ENCODE assay signal across 8 mouse cellular contexts in the genomic region with DNA sequence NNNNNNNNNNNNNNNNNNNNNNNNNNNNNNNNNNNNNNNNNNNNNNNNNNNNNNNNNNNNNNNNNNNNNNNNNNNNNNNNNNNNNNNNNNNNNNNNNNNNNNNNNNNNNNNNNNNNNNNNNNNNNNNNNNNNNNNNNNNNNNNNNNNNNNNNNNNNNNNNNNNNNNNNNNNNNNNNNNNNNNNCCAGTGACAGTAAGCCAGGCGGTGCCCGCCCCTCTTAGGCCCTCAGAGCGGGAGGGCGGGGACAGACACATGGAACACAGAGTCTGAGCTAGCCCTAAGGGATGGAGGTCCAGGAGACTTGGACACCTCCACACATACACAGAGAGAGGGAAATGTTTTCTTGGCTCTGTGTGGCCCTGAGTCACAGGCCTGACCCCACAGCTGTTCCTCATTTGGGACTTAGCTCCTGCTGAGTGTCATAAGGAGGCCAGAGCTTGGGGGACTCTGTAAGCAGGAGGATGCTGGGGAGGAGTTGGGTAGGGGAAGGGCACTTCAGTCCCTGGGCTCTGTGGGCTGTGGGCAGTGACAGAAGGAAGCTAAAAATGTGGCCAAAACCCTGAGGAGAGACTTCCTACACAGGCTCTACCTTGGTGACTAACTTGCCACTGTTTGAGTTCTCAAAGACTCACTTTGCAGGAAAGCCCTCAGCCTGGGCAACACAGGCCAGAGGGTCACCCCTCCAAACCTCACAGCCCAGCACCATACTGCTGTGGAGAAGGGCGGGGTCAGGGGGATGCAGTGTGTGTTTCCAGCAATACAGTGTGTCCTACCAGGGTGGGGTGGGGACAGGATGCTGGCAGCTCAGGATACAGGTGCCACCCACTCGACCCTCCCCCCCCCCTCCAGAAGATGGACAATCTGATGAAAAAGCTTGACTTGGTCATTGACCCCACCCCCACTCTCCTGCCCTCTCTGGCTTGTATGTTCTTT. TPM values are rescaled to one million over a fixed set of nuclear protein-coding genes. Genes with fewer than 3 reads are reported as not detected.
A peak's percentile ranks its signal among the peaks of the same experiment; 100 is the strongest.
DNase-seq lines count a peak whose midpoint lies in the region; ATAC-seq and TF ChIP-seq lines count a peak whose summit lies in the region.

No protein-coding gene starts in this region.

- H3K4me3 ChIP-seq in midbrain, embryonic 10.5 days: no peak overlapping the region
- H3K4me3 ChIP-seq in midbrain, embryonic 16.5 days (ENCODE audit: low read depth, low read length): no peak overlapping the region
- peak overlapping the region; percentile 19; the same call in 1 of the 2 replicates for H3K4me3 ChIP-seq in embryonic facial prominence, embryonic 10.5 days
- no peak overlapping the region for H3K4me3 ChIP-seq in heart, embryonic 15.5 days
- H3K4me3 ChIP-seq in liver, adult 2 months (ENCODE audit: insufficient read depth, low read depth, low read length): no peak overlapping the region
- no peak overlapping the region for H3K4me3 ChIP-seq in myocyte
- H3K4me3 ChIP-seq in thymus, adult 2 months (ENCODE audit: control insufficient read depth, insufficient read depth, low read length): no peak overlapping the region

- 55% methylated on average over 6 of the region's 6 CpGs for WGBS in midbrain, embryonic 10.5 days
- WGBS in midbrain, embryonic 16.5 days: 64% methylated on average over 6 of the region's 6 CpGs
- 42% methylated on average over 6 of the region's 6 CpGs for WGBS in embryonic facial prominence, embryonic 10.5 days
- 51% methylated on average over 6 of the region's 6 CpGs for WGBS in heart, embryonic 15.5 days
- WGBS in liver, adult 2 months: 76% methylated on average over 6 of the region's 6 CpGs
- 78% methylated on average over 6 of the region's 6 CpGs for WGBS in thymus, adult 2 months

- TF ChIP-seq POLR2A in liver, adult 2 months (IDR thresholded peaks at IDR 0.05; ENCODE audit: extremely low read depth, insufficient read depth, low read length): no peak
- no peak for TF ChIP-seq POLR2A in myocyte (IDR thresholded peaks at IDR 0.05; ENCODE audit: insufficient read length, low read depth)
- TF ChIP-seq POLR2A in thymus, adult 2 months (IDR thresholded peaks at IDR 0.05; ENCODE audit: control insufficient read depth, extremely low read depth, insufficient read depth, low read length, poor library complexity): no peak

- H3K9ac ChIP-seq in midbrain, embryonic 16.5 days (ENCODE audit: low read depth, low read length): no peak overlapping the region
- H3K9ac ChIP-seq in heart, embryonic 15.5 days: no peak overlapping the region
- H3K9ac ChIP-seq in liver, adult 2 months (ENCODE audit: low read depth, low read length): no peak overlapping the region

- no peak for DNase-seq in midbrain, embryonic 10.5 days (ENCODE audit: low spot score)
- DNase-seq in embryonic facial prominence, embryonic 10.5 days (ENCODE audit: low spot score): peak; percentile 70
- DNase-seq in liver, adult 2 months (ENCODE audit: extremely low read depth, low read depth, low spot score): no peak
- DNase-seq in cerebellum, adult 9-10 months: no peak
- no peak for DNase-seq in thymus, adult 2 months

- no peaks in the 10 kb centered on the region for H3K9me3 ChIP-seq in midbrain, embryonic 10.5 days (replicated peaks)
- no peaks in the 10 kb centered on the region for H3K9me3 ChIP-seq in midbrain, embryonic 16.5 days (replicated peaks; ENCODE audit: control insufficient read depth, low read length, poor library complexity, severe bottlenecking)
- H3K9me3 ChIP-seq in embryonic facial prominence, embryonic 10.5 days: no peaks in the 10 kb centered on the region
- H3K9me3 ChIP-seq in heart, embryonic 15.5 days (replicated peaks): no peaks in the 10 kb centered on the region

- no peak overlapping the region for H3ac ChIP-seq in myocyte (ENCODE audit: control insufficient read depth, insufficient read length)

- H3K36me3 ChIP-seq in midbrain, embryonic 10.5 days: no peaks in the 10 kb centered on the region
- no peaks in the 10 kb centered on the region for H3K36me3 ChIP-seq in midbrain, embryonic 16.5 days (ENCODE audit: control insufficient read depth, insufficient read depth, low read length)
- H3K36me3 ChIP-seq in embryonic facial prominence, embryonic 10.5 days (replicated peaks): no peaks in the 10 kb centered on the region
- no peaks in the 10 kb centered on the region for H3K36me3 ChIP-seq in heart, embryonic 15.5 days
- H3K36me3 ChIP-seq in liver, adult 2 months (ENCODE audit: control insufficient read depth, insufficient read depth, low read length): no peaks in the 10 kb centered on the region
- no peaks in the 10 kb centered on the region for H3K36me3 ChIP-seq in myocyte (ENCODE audit: control insufficient read depth, insufficient read depth)
- H3K36me3 ChIP-seq in thymus, adult 2 months (ENCODE audit: control insufficient read depth, insufficient read depth, low read length): no peaks in the 10 kb centered on the region

- H3K27ac ChIP-seq in midbrain, embryonic 10.5 days (replicated peaks): peak overlapping the region; percentile 63
- no peak overlapping the region for H3K27ac ChIP-seq in midbrain, embryonic 16.5 days (ENCODE audit: low read length)
- H3K27ac ChIP-seq in embryonic facial prominence, embryonic 10.5 days (replicated peaks): peak overlapping the region; percentile 69
- H3K27ac ChIP-seq in heart, embryonic 15.5 days: peak overlapping the region; percentile 56
- peak overlapping the region; percentile 8; the same call in 1 of the 2 replicates for H3K27ac ChIP-seq in liver, adult 2 months (replicated peaks; ENCODE audit: insufficient read depth, low read depth, low read length)
- H3K27ac ChIP-seq in thymus, adult 2 months (ENCODE audit: control insufficient read depth, insufficient read depth, low read length): no peak overlapping the region

- no peak for TF ChIP-seq CTCF in liver, adult 2 months (IDR thresholded peaks at IDR 0.05; ENCODE audit: low read depth, low read length)
- TF ChIP-seq CTCF in thymus, adult 2 months (IDR thresholded peaks at IDR 0.05; ENCODE audit: borderline replicate concordance, control insufficient read depth, extremely low read depth, insufficient read depth, low read length, poor library complexity): no peak

- no peak for ATAC-seq in midbrain, embryonic 16.5 days
- peak; percentile 66 for ATAC-seq in heart, embryonic 15.5 days (replicated peaks; ENCODE audit: insufficient number of reproducible peaks, insufficient read depth, low FRiP score, low read depth)

- no peaks in the 10 kb centered on the region for H3K79me2 ChIP-seq in liver, adult 2 months (ENCODE audit: control insufficient read depth, insufficient read depth, low read length)
- H3K79me2 ChIP-seq in myocyte (ENCODE audit: control insufficient read depth, insufficient read depth): no peaks in the 10 kb centered on the region

- H3K4me2 ChIP-seq in midbrain, embryonic 16.5 days (ENCODE audit: low read length): no peak overlapping the region
- no peak overlapping the region for H3K4me2 ChIP-seq in heart, embryonic 15.5 days
- peak overlapping the region; percentile 45 for H3K4me2 ChIP-seq in myocyte (ENCODE audit: low read depth)

- peaks cover 5% of the 10 kb centered on the region for H3K27me3 ChIP-seq in midbrain, embryonic 10.5 days (ENCODE audit: low read depth, poor library complexity, severe bottlenecking)
- no peaks in the 10 kb centered on the region for H3K27me3 ChIP-seq in midbrain, embryonic 16.5 days (ENCODE audit: control insufficient read depth, insufficient read depth, low read depth, low read length)
- peaks cover 5% of the 10 kb centered on the region; the same call in 1 of the 2 replicates for H3K27me3 ChIP-seq in embryonic facial prominence, embryonic 10.5 days (replicated peaks; ENCODE audit: low read depth, poor library complexity, severe bottlenecking)
- no peaks in the 10 kb centered on the region for H3K27me3 ChIP-seq in heart, embryonic 15.5 days
- H3K27me3 ChIP-seq in liver, adult 2 months (ENCODE audit: control insufficient read depth, insufficient read depth, low read length): no peaks in the 10 kb centered on the region
- H3K27me3 ChIP-seq in myocyte (ENCODE audit: control insufficient read depth, insufficient read depth, insufficient read length): no peaks in the 10 kb centered on the region
- H3K27me3 ChIP-seq in thymus, adult 2 months (ENCODE audit: control insufficient read depth, insufficient read depth, low read length): no peaks in the 10 kb centered on the region

- peaks cover 16% of the 10 kb centered on the region for H3K4me1 ChIP-seq in midbrain, embryonic 10.5 days
- no peaks in the 10 kb centered on the region for H3K4me1 ChIP-seq in midbrain, embryonic 16.5 days (ENCODE audit: control insufficient read depth, insufficient read depth, low read length)
- H3K4me1 ChIP-seq in embryonic facial prominence, embryonic 10.5 days: peaks cover 34% of the 10 kb centered on the region
- H3K4me1 ChIP-seq in heart, embryonic 15.5 days (replicated peaks): peaks cover 11% of the 10 kb centered on the region
- peaks cover 7% of the 10 kb centered on the region; the same call in 1 of the 2 replicates for H3K4me1 ChIP-seq in liver, adult 2 months (ENCODE audit: control insufficient read depth, insufficient read depth, low read length)
- peaks cover 29% of the 10 kb centered on the region for H3K4me1 ChIP-seq in thymus, adult 2 months (replicated peaks; ENCODE audit: control insufficient read depth, insufficient read depth, low read length)

RNA-seq across cellular contexts. Expression of gene Capn5, which starts 6.7 kb away (rescaled TPM):
- 6.4 and 7.0 TPM in 2 replicates for polyA plus RNA-seq in midbrain, embryonic 10.5 days (2016; fragmentation: Nextera tagmentation; extraction: Ambion mirVana)
- 23.5 and 24.0 TPM in 2 replicates for polyA plus RNA-seq in midbrain, embryonic 16.5 days (2015; fragmentation: Nextera tagmentation; extraction: Ambion mirVana)
- 4.7 and 5.1 TPM in 2 replicates for polyA plus RNA-seq in embryonic facial prominence, embryonic 10.5 days (2016; fragmentation: Nextera tagmentation; extraction: Ambion mirVana)
- polyA plus RNA-seq in heart, embryonic 15.5 days (2015; fragmentation: Nextera tagmentation; extraction: Ambion mirVana): 2.7 and 9.1 TPM in 2 replicates
- 1.0 and 1.6 TPM in 2 replicates for total RNA-seq in liver, adult 2 months (2014; rRNA removed)
- polyA plus RNA-seq in liver, adult 2 months (2012; rRNA removed): 2.2 TPM in 2 replicates
- polyA plus RNA-seq in myocyte (2012; fragmentation: generic; extraction: Trizol): 6.2 TPM
- polyA plus RNA-seq in thymus, adult 2 months (2012; rRNA removed): 21.4 and 25.3 TPM in 2 replicates

RNA-seq across cellular contexts. Expression of gene Omp, which starts 26.1 kb away (rescaled TPM):
- polyA plus RNA-seq in midbrain, embryonic 10.5 days (2016; fragmentation: Nextera tagmentation; extraction: Ambion mirVana): 0.10 TPM in 2 replicates
- 0.35 TPM in 2 replicates for polyA plus RNA-seq in midbrain, embryonic 16.5 days (2015; fragmentation: Nextera tagmentation; extraction: Ambion mirVana)
- polyA plus RNA-seq in embryonic facial prominence, embryonic 10.5 days (2016; fragmentation: Nextera tagmentation; extraction: Ambion mirVana): 0.18 TPM in 1 of 2 replicates, not detected in the other
- polyA plus RNA-seq in heart, embryonic 15.5 days (2015; fragmentation: Nextera tagmentation; extraction: Ambion mirVana): 0.08 and 0.27 TPM in 2 replicates
- 0.07 and 0.18 TPM in 2 replicates for total RNA-seq in liver, adult 2 months (2014; rRNA removed)
- 0.12 and 0.22 TPM in 2 replicates for polyA plus RNA-seq in liver, adult 2 months (2012; rRNA removed)
- polyA plus RNA-seq in myocyte (2012; fragmentation: generic; extraction: Trizol): 0.35 TPM
- 1.8 TPM in 2 replicates for polyA plus RNA-seq in thymus, adult 2 months (2012; rRNA removed)

RNA-seq across cellular contexts. Expression of gene B3gnt6, which starts 27.9 kb away (rescaled TPM):
- polyA plus RNA-seq in midbrain, embryonic 10.5 days (2016; fragmentation: Nextera tagmentation; extraction: Ambion mirVana): 0.06 TPM in 1 of 2 replicates, not detected in the other
- polyA plus RNA-seq in midbrain, embryonic 16.5 days (2015; fragmentation: Nextera tagmentation; extraction: Ambion mirVana): 0.45 and 0.57 TPM in 2 replicates
- not detected in 2 replicates for polyA plus RNA-seq in embryonic facial prominence, embryonic 10.5 days (2016; fragmentation: Nextera tagmentation; extraction: Ambion mirVana)
- polyA plus RNA-seq in heart, embryonic 15.5 days (2015; fragmentation: Nextera tagmentation; extraction: Ambion mirVana): 0.19 TPM in 1 of 2 replicates, not detected in the other
- not detected in 2 replicates for total RNA-seq in liver, adult 2 months (2014; rRNA removed)
- 0.04 and 0.12 TPM in 2 replicates for polyA plus RNA-seq in liver, adult 2 months (2012; rRNA removed)
- 0.04 TPM for polyA plus RNA-seq in myocyte (2012; fragmentation: generic; extraction: Trizol)
- polyA plus RNA-seq in thymus, adult 2 months (2012; rRNA removed): 0.34 and 0.40 TPM in 2 replicates

RNA-seq across cellular contexts. Expression of gene Myo7a, which starts 52.1 kb away (rescaled TPM):
- polyA plus RNA-seq in midbrain, embryonic 10.5 days (2016; fragmentation: Nextera tagmentation; extraction: Ambion mirVana): 17.7 and 19.2 TPM in 2 replicates
- polyA plus RNA-seq in midbrain, embryonic 16.5 days (2015; fragmentation: Nextera tagmentation; extraction: Ambion mirVana): 22.5 and 22.8 TPM in 2 replicates
- 20.4 and 21.8 TPM in 2 replicates for polyA plus RNA-seq in embryonic facial prominence, embryonic 10.5 days (2016; fragmentation: Nextera tagmentation; extraction: Ambion mirVana)
- 5.1 and 7.5 TPM in 2 replicates for polyA plus RNA-seq in heart, embryonic 15.5 days (2015; fragmentation: Nextera tagmentation; extraction: Ambion mirVana)
- 7.0 and 11.5 TPM in 2 replicates for total RNA-seq in liver, adult 2 months (2014; rRNA removed)
- polyA plus RNA-seq in liver, adult 2 months (2012; rRNA removed): 8.2 and 11.0 TPM in 2 replicates
- 0.29 TPM for polyA plus RNA-seq in myocyte (2012; fragmentation: generic; extraction: Trizol)
- polyA plus RNA-seq in thymus, adult 2 months (2012; rRNA removed): 8.0 and 10.1 TPM in 2 replicates

Comparison
In these comparisons a context has a peak if more than half of its experiments do, and no peak if none do; other contexts are left out.
1. H3K27ac ChIP-seq: peak in midbrain, embryonic 10.5 days (single experiment), embryonic facial prominence, embryonic 10.5 days (single experiment), heart, embryonic 15.5 days (single experiment) and liver, adult 2 months (single experiment); none in midbrain, embryonic 16.5 days (single experiment) and thymus, adult 2 months (single experiment).